Mouse (Mus musculus) erythroblast, embryonic 14.5 days (primary cell): Measurements from ENCODE around the gene Pdik1l.

Experiments used
- GATA1 ChIP-seq: IDR thresholded peaks from 2 replicates; pipeline ENCODE4 v1.6.1; 2012; ENCODE audit warnings: low read length, inconsistent platforms, mixed read lengths
- TAL1 ChIP-seq: IDR thresholded peaks from 3 replicates; pipeline ENCODE4 v1.6.1; 2012; ENCODE audit warnings: low read length, inconsistent platforms, mixed read lengths

DNA sequence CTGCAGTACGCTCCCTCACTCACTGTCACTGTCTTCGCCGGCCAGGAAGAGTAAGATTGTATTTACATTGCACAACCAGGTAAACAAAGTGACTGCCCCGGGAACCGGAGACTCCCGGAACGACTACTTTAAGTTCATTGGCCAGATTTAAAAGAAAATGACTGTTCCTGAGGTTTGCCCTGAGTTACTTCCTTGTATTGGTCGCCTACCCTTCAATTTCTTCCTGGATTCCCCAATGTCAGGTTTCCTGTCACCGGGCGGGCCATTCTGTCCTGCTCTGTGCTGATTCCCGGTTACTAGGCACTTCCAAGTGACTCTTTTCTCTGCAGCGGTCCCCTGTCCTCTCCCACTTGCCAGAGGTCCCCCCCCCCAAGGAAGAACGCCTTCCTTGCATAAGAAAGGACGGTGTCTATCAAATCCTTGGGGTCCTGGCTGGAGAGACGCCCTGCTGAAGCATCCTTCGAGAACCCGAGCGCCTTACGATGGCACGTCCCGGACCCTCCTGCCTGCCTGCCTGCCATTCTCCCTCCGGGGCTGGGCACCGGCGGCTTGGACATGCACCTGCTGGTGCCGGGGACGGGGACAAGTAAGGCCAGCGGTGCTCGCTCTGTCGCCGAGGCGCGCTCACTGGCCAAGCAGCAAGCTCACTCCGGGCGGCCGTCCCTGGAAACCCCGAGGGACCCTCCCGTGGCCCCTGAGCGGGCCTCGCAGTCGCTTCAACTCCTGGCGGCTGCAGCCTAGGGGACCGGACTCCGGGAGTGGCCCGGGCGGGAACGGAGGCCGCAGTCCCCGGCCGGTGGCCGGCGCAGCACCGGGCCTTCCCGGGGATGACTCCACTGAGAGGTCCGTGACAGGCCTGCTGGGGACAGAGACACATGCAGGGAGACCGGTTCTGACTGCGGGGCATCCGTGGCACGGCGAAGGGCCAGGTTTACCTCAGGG, 1.2 kb downstream of the Pdik1l start:
- TF ChIP-seq TAL1, result no peak
- TF ChIP-seq GATA1, result no peak
